Mouse (Mus musculus) bone marrow macrophage, adult 2 months (primary cell): Measurements from ENCODE around the gene Spr.

Experiments used
- CTCF ChIP-seq: IDR thresholded peaks from 2 replicates; pipeline ENCODE4 v1.5.1; 2012; ENCODE audit warnings: low read depth, mild to moderate bottlenecking, low read length, moderate library complexity
- POLR2A ChIP-seq: IDR thresholded peaks from 2 replicates; pipeline ENCODE4 v1.6.1; 2012; ENCODE audit warnings: mild to moderate bottlenecking, low read depth, low read length, borderline replicate concordance

DNA sequence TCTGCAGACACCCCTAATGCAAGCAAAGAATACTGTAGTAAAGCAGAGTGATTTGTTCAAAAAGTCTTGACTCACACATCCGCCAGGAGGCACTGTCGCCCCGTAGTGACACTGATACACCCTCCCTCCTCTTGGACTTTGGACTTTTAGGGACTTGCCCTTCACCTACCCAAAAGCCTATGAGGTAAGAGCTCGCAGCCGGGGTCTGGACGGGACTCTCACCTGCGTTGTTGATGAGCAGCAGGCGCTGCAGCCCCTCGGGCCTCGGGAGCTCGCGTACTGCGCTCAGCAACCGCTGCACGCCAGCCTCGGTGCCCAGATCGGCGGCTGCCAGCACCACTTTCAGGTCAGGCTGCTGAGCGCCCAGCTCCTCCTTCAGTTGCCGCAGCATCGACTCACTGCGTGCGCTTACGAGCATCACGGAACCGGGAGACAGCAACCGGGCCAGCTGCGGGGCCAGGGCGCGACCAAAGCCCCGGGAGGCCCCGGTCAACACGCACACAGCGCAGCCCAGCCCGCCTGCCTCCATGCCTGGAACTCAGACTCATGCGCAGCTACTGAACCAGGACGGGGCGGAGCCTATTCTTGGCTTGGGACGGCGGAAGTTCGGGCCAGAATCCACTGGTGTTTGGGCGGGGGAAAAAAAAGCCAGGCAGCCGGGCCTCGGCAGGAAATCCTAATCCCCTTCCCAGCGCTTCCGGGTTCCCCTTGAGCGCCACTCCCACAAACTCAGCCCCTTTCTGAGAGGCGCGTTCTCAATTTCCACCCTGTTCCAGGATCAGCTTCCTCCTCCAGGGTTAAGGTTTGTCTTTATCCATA is at the start of gene Spr:
- TF ChIP-seq CTCF (peak; percentile 51), POLR2A (peak; percentile 58; the same call in 1 of the 2 replicates)
